Mouse (Mus musculus) MEL (cell line): ENCODE results near the gene Mindy4b-ps. TPM values are rescaled to one million over a fixed set of nuclear protein-coding genes. Genes with fewer than 3 reads are reported as not detected.

Experiments used
- DNase-seq: peaks from one replicate; pipeline ENCODE4 v3.0.0; 2011; ENCODE audit warnings: low read depth, low spot score
- H3K27ac ChIP-seq: 2 replicates; pipeline ENCODE4 v1.5.1; 2012; ENCODE audit warnings: low read depth, mild to moderate bottlenecking, control low read depth, low read length, moderate library complexity; ENCODE audit not compliant: control insufficient read depth
- H3K27me3 ChIP-seq, 2 experiments: fragments of 150-350 bp in 1 of 2; sonication (generic) in 1 of 2; 2 replicates each; pipeline ENCODE4 v1.6.1; 2012; ENCODE audit warnings: low read length in 2 of 2, mild to moderate bottlenecking in 2 of 2, improper control_type of control experiment in 1 of 2, moderate library complexity in 1 of 2; ENCODE audit not compliant: insufficient read depth in 2 of 2, control insufficient read depth in 1 of 2
- H3K36me3 ChIP-seq, 2 experiments: 2 replicates each; pipeline ENCODE4 v1.6.1; 2012 to 2014; ENCODE audit warnings: low read length in 2 of 2, improper control_type of control experiment in 1 of 2, inconsistent platforms in 1 of 2, mild to moderate bottlenecking in 1 of 2; ENCODE audit not compliant: insufficient read depth in 2 of 2, control insufficient read depth in 1 of 2
- H3K4me1 ChIP-seq, 2 experiments: fragments of 150-350 bp in 1 of 2; sonication (generic) in 1 of 2; 2 replicates each; pipeline ENCODE4 v1.6.1; 2012; ENCODE audit warnings: low read length in 2 of 2, improper control_type of control experiment in 1 of 2, mild to moderate bottlenecking in 1 of 2; ENCODE audit not compliant: insufficient read depth in 2 of 2, control insufficient read depth in 1 of 2
- H3K4me3 ChIP-seq, 2 experiments: fragments of 150-350 bp in 1 of 2; sonication (generic) in 1 of 2; 2 replicates each; pipeline ENCODE4 v1.5.1; 2012; ENCODE audit warnings: low read depth in 2 of 2, low read length in 2 of 2, mild to moderate bottlenecking in 2 of 2, moderate library complexity in 2 of 2, control low read depth in 1 of 2, improper control_type of control experiment in 1 of 2; ENCODE audit not compliant: control insufficient read depth in 1 of 2, insufficient read depth in 1 of 2
- H3K79me2 ChIP-seq: 2 replicates; pipeline ENCODE4 v1.6.1; 2012; ENCODE audit warnings: mild to moderate bottlenecking, low read length, moderate library complexity; ENCODE audit not compliant: control insufficient read depth, poor library complexity, insufficient read depth
- H3K9ac ChIP-seq: 2 replicates; pipeline ENCODE4 v1.6.1; 2012; ENCODE audit warnings: low read depth, mild to moderate bottlenecking, control low read depth, low read length, moderate library complexity; ENCODE audit not compliant: control insufficient read depth, poor library complexity, severe bottlenecking
- H3K9me3 ChIP-seq: fragments of 150-350 bp; sonication (generic); replicated peaks from 2 replicates; pipeline ENCODE4 v1.6.1; 2012; ENCODE audit warnings: mild to moderate bottlenecking, low read length, improper control_type of control experiment, moderate library complexity; ENCODE audit not compliant: insufficient read depth
- BHLHE40 ChIP-seq: IDR thresholded peaks from 2 replicates; pipeline ENCODE4 v1.6.1; 2012; ENCODE audit warnings: low read depth, mild to moderate bottlenecking, inconsistent platforms, low read length, improper control_type of control experiment, borderline replicate concordance
- CTCF ChIP-seq, 3 experiments: IDR thresholded peaks in 2 of 3; conservative IDR thresholded peaks in 1 of 3; 2 replicates each; pipeline ENCODE4 v1.5.1; 2011 to 2012; ENCODE audit warnings: low read length in 3 of 3, low read depth in 2 of 3, mild to moderate bottlenecking in 2 of 3, improper control_type of control experiment in 1 of 3, inconsistent platforms in 1 of 3, mixed read lengths in 1 of 3, moderate library complexity in 1 of 3; ENCODE audit not compliant: control insufficient read depth in 1 of 3, insufficient read depth in 1 of 3, poor library complexity in 1 of 3, severe bottlenecking in 1 of 3
- E2F4 ChIP-seq: IDR thresholded peaks from 2 replicates; pipeline ENCODE4 v1.6.1; 2011; ENCODE audit warnings: low read depth, low read length, improper control_type of control experiment, borderline replicate concordance
- ETS1 ChIP-seq: IDR thresholded peaks from 2 replicates; pipeline ENCODE4 v1.6.1; 2012; ENCODE audit warnings: low read depth, mild to moderate bottlenecking, inconsistent platforms, low read length, improper control_type of control experiment, moderate library complexity
- GATA1 ChIP-seq: IDR thresholded peaks from 2 replicates; pipeline ENCODE4 v1.6.1; 2011; ENCODE audit warnings: low read depth, low read length, improper control_type of control experiment
- KAT2A ChIP-seq: conservative IDR thresholded peaks from 2 replicates; pipeline ENCODE4 v1.6.1; 2012; ENCODE audit warnings: low read depth, low read length, improper control_type of control experiment, inconsistent platforms
- MXI1 ChIP-seq: IDR thresholded peaks from 2 replicates; pipeline ENCODE4 v1.6.1; 2011; ENCODE audit warnings: mild to moderate bottlenecking, low read depth, low read length, improper control_type of control experiment
- MYC ChIP-seq: IDR thresholded peaks from 2 replicates; pipeline ENCODE4 v1.6.1; 2011; ENCODE audit warnings: low read depth, mild to moderate bottlenecking, low read length, improper control_type of control experiment, moderate library complexity
- NELFE ChIP-seq: IDR thresholded peaks from 2 replicates; pipeline ENCODE4 v1.6.1; 2011; ENCODE audit warnings: low read depth, low read length, improper control_type of control experiment
- NRF1 ChIP-seq: IDR thresholded peaks from 2 replicates; pipeline ENCODE4 v1.6.1; 2014; ENCODE audit warnings: low read depth, mild to moderate bottlenecking, inconsistent platforms, low read length, improper control_type of control experiment, moderate library complexity; ENCODE audit not compliant: poor library complexity, insufficient read depth, severe bottlenecking
- POLR2AphosphoS2 ChIP-seq: IDR thresholded peaks from 2 replicates; pipeline ENCODE4 v1.6.1; 2011; ENCODE audit warnings: low read length, improper control_type of control experiment
- TCF12 ChIP-seq: IDR thresholded peaks from 2 replicates; pipeline ENCODE4 v1.6.1; 2014; ENCODE audit warnings: low read depth, mild to moderate bottlenecking, inconsistent platforms, low read length, improper control_type of control experiment, moderate library complexity
- UBTF ChIP-seq: IDR thresholded peaks from 2 replicates; pipeline ENCODE4 v1.6.1; 2012; ENCODE audit warnings: low read depth, mild to moderate bottlenecking, inconsistent platforms, low read length, improper control_type of control experiment, moderate library complexity, borderline replicate concordance; ENCODE audit not compliant: insufficient read depth
- USF2 ChIP-seq, 2 experiments: IDR thresholded peaks; 2 replicates each; pipeline ENCODE4 v1.6.1; 2011 to 2012; ENCODE audit warnings: improper control_type of control experiment in 2 of 2, low read length in 2 of 2, borderline replicate concordance in 1 of 2, inconsistent platforms in 1 of 2, low read depth in 1 of 2, mild to moderate bottlenecking in 1 of 2; ENCODE audit not compliant: insufficient read depth in 1 of 2
- ZC3H11A ChIP-seq: IDR thresholded peaks from 2 replicates; pipeline ENCODE4 v1.6.1; 2012; ENCODE audit warnings: low read depth, mild to moderate bottlenecking, inconsistent platforms, low read length, improper control_type of control experiment
- ZKSCAN1 ChIP-seq: IDR thresholded peaks from 2 replicates; pipeline ENCODE4 v1.6.1; 2012; ENCODE audit warnings: low read depth, mild to moderate bottlenecking, inconsistent platforms, low read length, improper control_type of control experiment, moderate library complexity
- polyA plus RNA-seq, 2 experiments: library from polyadenylated mRNA; stranded (reverse) in 1 of 2; unstranded in 1 of 2; fragments of >175 nt in 1 of 2; fragments of >200 nt in 1 of 2; gene quantifications; 2 replicates each; pipeline versions ENCODE4 v1.2.1 to v1.2.4; 2012; ENCODE audit warnings: low replicate concordance in 2 of 2, low read depth in 1 of 2; ENCODE audit not compliant: insufficient read length in 2 of 2, insufficient read depth in 1 of 2, missing spikeins in 1 of 2
- total RNA-seq: library from RNA; depleted of rRNA; stranded (reverse); fragments of 300-350 nt; gene quantifications from 2 replicates; pipeline ENCODE4 v1.2.3, GENCODE M21; 2012

The Mindy4b-ps gene
- total and polyA plus RNA-seq, 3 experiments = not detected

DNA sequence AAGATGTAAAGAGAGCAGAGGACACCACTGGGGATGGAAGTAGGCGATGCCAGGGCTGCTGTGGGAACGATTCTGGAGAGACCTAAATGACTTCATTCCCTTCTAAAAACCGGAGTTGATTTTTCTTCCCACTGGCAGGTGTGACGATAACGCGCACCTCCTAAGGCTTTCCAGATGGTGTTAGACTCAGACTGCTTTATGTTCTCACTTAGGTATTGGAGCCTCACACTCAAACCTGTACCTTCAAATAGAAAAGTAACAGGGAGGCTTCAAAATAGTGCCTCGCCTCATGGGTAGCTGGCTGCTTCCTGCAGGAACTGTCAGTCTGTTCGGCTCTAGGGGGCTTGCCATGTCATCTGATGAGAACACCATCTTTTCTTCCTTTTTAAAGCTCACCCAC, 23.9 kb downstream of the Mindy4b-ps start:
- H3K27me3 ChIP-seq = peaks cover 8 to 14% of the 10 kb centered on the region in 2 experiments
- H3K9me3 ChIP-seq = no peaks in the 10 kb centered on the region
- H3K4me1 ChIP-seq = no peaks in the 10 kb centered on the region
- H3K27ac ChIP-seq = no peak overlapping the region
- H3K36me3 ChIP-seq = no peaks in the 10 kb centered on the region
- no peak overlapping the region for H3K9ac ChIP-seq
- no peak for TF ChIP-seq NELFE
- TF ChIP-seq E2F4 = no peak
- TF ChIP-seq POLR2AphosphoS2 = no peak
- TF ChIP-seq ZKSCAN1 = no peak
- no peak for TF ChIP-seq BHLHE40
- TF ChIP-seq ZC3H11A = no peak
- TF ChIP-seq CTCF (IDR thresholded peaks at IDR 0.05 in 2 of 3, conservative IDR thresholded peaks at IDR 0.05 in 1 of 3; ENCODE audit: control insufficient read depth in 1 of 3, insufficient read depth in 1 of 3, low read depth in 2 of 3, low read length in 3 of 3, poor library complexity in 1 of 3, severe bottlenecking in 1 of 3) = no peak
- TF ChIP-seq ETS1 = no peak
- TF ChIP-seq KAT2A = no peak
- no peak for TF ChIP-seq MYC
- TF ChIP-seq GATA1 = no peak
- no peak for TF ChIP-seq MXI1
- TF ChIP-seq TCF12 = no peak
- no peak for TF ChIP-seq NRF1
- TF ChIP-seq USF2 (IDR thresholded peaks at IDR 0.05; ENCODE audit: borderline replicate concordance in 1 of 2, insufficient read depth in 1 of 2, low read depth in 1 of 2, low read length in 2 of 2) = no peak
- TF ChIP-seq, all 39 proteins: peak for 0
- H3K4me3 ChIP-seq = no peak overlapping the region
- no peak for DNase-seq
- H3K79me2 ChIP-seq = no peaks in the 10 kb centered on the region

DNA sequence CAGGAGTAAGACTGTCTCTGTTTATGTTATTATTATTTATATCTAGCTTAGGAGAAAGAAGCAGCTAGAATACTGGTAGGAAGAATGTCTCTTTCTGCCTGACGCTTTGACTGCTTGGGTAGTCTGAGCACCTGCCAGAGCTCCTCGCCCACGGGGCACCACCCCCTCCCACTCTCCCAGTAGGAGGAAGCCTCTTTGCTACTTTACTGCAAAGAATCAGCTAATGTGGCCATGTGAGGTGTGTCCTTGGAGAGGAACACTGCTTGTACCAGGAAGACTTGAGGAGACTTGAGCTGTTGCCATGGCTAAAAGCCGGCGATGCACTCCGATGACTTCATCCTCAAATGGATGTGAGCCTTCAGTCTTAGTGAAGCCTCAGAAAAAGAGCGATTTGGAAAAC, 32.6 kb downstream of the Mindy4b-ps start:
- Histone ChIP-seq H3K36me3 (no peaks in the 10 kb centered on the region), H3K9me3 (no peaks in the 10 kb centered on the region), H3K4me1 (peaks cover 0 to 15% of the 10 kb centered on the region in 2 experiments; a peak in 2 of 4 replicates), H3K9ac (no peak overlapping the region), H3K79me2 (no peaks in the 10 kb centered on the region), H3K27me3 (peaks cover 4 to 5% of the 10 kb centered on the region in 2 experiments; a peak in 2 of 4 replicates), H3K4me3 (no peak overlapping the region), H3K27ac (no peak overlapping the region)
- TF ChIP-seq NELFE (no peak), UBTF (no peak), CTCF (IDR thresholded peaks at IDR 0.05 in 2 of 3, conservative IDR thresholded peaks at IDR 0.05 in 1 of 3; ENCODE audit: control insufficient read depth in 1 of 3, insufficient read depth in 1 of 3, low read depth in 2 of 3, low read length in 3 of 3, poor library complexity in 1 of 3, severe bottlenecking in 1 of 3) (no peak)
- no peak for DNase-seq
